Mouse (Mus musculus) liver, embryonic 11.5 days (tissue): ENCODE results near the gene Pnldc1. TPM values are rescaled to one million over a fixed set of nuclear protein-coding genes. Genes with fewer than 3 reads are reported as not detected.
"Not testable (repeated sequence)": the region's sequence is repeated elsewhere in the genome, so short reads cannot be mapped to it uniquely, and the experiment has no call there.

Source experiments
- ATAC-seq: fragments of 200-750 bp; cut with Nextera tagmentation; replicated peaks from 2 replicates; pipeline ENCODE4 v1.8.0; 2017; ENCODE audit warnings: moderate number of reproducible peaks, mild to moderate bottlenecking, moderate TSS enrichment, moderate library complexity; ENCODE audit not compliant: low FRiP score
- DNase-seq: peaks from one replicate; pipeline ENCODE4 v3.0.0-alpha.2; 2017; ENCODE audit warnings: low spot score
- H3K27ac ChIP-seq: fragments of 300-500 bp; sonication (generic); 2 replicates; pipeline ENCODE4 v1.5.1; 2014; ENCODE audit warnings: mild to moderate bottlenecking, low read depth, low read length, control low read depth
- H3K27me3 ChIP-seq: fragments of 300-500 bp; sonication (generic); replicated peaks from 2 replicates; pipeline ENCODE4 v1.6.1; 2014; ENCODE audit warnings: low read length, mixed read lengths; ENCODE audit not compliant: control insufficient read depth, insufficient read depth
- H3K36me3 ChIP-seq: fragments of 300-500 bp; sonication (generic); 2 replicates; pipeline ENCODE4 v1.6.1; 2014; ENCODE audit warnings: mild to moderate bottlenecking, low read length, moderate library complexity, mixed read lengths; ENCODE audit not compliant: control insufficient read depth, insufficient read depth
- H3K4me1 ChIP-seq: fragments of 300-500 bp; sonication (generic); replicated peaks from 2 replicates; pipeline ENCODE4 v1.6.1; 2014; ENCODE audit warnings: low read length, mixed read lengths; ENCODE audit not compliant: control insufficient read depth, insufficient read depth
- H3K4me2 ChIP-seq: fragments of 300-500 bp; sonication (generic); 2 replicates; pipeline ENCODE4 v1.6.1; 2014; ENCODE audit warnings: mild to moderate bottlenecking, control low read depth, moderate library complexity
- H3K4me3 ChIP-seq: fragments of 300-500 bp; sonication (generic); 2 replicates; pipeline ENCODE4 v1.5.1; 2014; ENCODE audit warnings: low read depth, low read length, control low read depth
- H3K9ac ChIP-seq: fragments of 300-500 bp; sonication (generic); 2 replicates; pipeline ENCODE4 v1.6.1; 2014; ENCODE audit warnings: low read depth, low read length, control low read depth
- H3K9me3 ChIP-seq: fragments of 300-500 bp; sonication (generic); 2 replicates; pipeline ENCODE4 v1.6.1; 2016; ENCODE audit warnings: low read length, inconsistent platforms, mixed read lengths; ENCODE audit not compliant: control insufficient read depth
- WGBS: fragments of 180-500 bp; shearing (Covaris S2); extraction: QIAGEN DNeasy Blood & Tissue Kit; methylation state at CpG from one replicate; pipeline ENCODE4 v1.1.7; 2014; 5-methylcytosine and 5-hydroxymethylcytosine counted together
- polyA plus RNA-seq: library from polyadenylated mRNA; unstranded; fragments of >200 nt; fragmentation: Nextera tagmentation; extraction: Ambion mirVana; gene quantifications from 2 replicates; pipeline ENCODE4 v1.2.1, GENCODE M21; 2014

The Pnldc1 gene
- polyA plus RNA-seq, 1 experiment from 2014 or later, result 1.9 TPM

- peak overlapping the region; percentile 61 for H3K4me2 ChIP-seq
- peak; percentile 11; the same call in 1 of the 2 replicates for ATAC-seq
- DNase-seq, H3K27me3 ChIP-seq, H3K4me1 ChIP-seq, H3K9me3 ChIP-seq, H3K9ac ChIP-seq, H3K27ac ChIP-seq, H3K36me3 ChIP-seq: not testable (repeated sequence)
- peak overlapping the region; percentile 26; the same call in 1 of the 2 replicates for H3K4me3 ChIP-seq
- 48% methylated on average over 2 of the region's 12 CpGs for WGBS
Measured at GRCm38 (mm10) chr17:12939377-12940148, 29.5 kb upstream of the Pnldc1 start.

GRCm38 (mm10) chr17:12938077-12938476 is 28.0 kb upstream of the Pnldc1 start:
- DNase-seq (no peak), ATAC-seq (no peak)
- peaks cover 1% of the 10 kb centered on the region; the same call in 1 of the 2 replicates for H3K36me3 ChIP-seq
- no peaks in the 10 kb centered on the region for H3K27me3 ChIP-seq
- no peak overlapping the region for H3K4me3 ChIP-seq
- H3K4me1 ChIP-seq, result peaks cover 3% of the 10 kb centered on the region
- no peak overlapping the region for H3K27ac ChIP-seq
- no peak overlapping the region for H3K9ac ChIP-seq
- WGBS, result 67% methylated on average over 2 of the region's 2 CpGs
- H3K4me2 ChIP-seq, result no peak overlapping the region
- H3K9me3 ChIP-seq, result no peaks in the 10 kb centered on the region

GRCm38 (mm10) chr17:12937412-12937970 is 27.5 kb upstream of the Pnldc1 start:
- Histone ChIP-seq H3K36me3 (no peaks in the 10 kb centered on the region), H3K4me1 (peaks cover 3% of the 10 kb centered on the region), H3K4me2 (no peak overlapping the region), H3K9ac (no peak overlapping the region), H3K27me3 (no peaks in the 10 kb centered on the region), H3K4me3 (no peak overlapping the region), H3K9me3 (no peaks in the 10 kb centered on the region), H3K27ac (no peak overlapping the region)
- ATAC-seq (no peak), DNase-seq (no peak)
- 78% methylated on average over 2 of the region's 2 CpGs for WGBS

- H3K4me1 ChIP-seq, result peaks cover 3% of the 10 kb centered on the region
- H3K4me3 ChIP-seq, result no peak overlapping the region
- DNase-seq (no peak), ATAC-seq (no peak)
- H3K36me3 ChIP-seq, result no peaks in the 10 kb centered on the region
- WGBS, result 50% methylated on average over 4 of the region's 4 CpGs
- H3K9ac ChIP-seq, result no peak overlapping the region
- no peaks in the 10 kb centered on the region for H3K27me3 ChIP-seq
- H3K27ac ChIP-seq, result no peak overlapping the region
- H3K4me2 ChIP-seq, result no peak overlapping the region
- H3K9me3 ChIP-seq, result no peaks in the 10 kb centered on the region
Measured at GRCm38 (mm10) chr17:12935719-12936118, 25.7 kb upstream of the Pnldc1 start.

- H3K4me1 ChIP-seq, H3K9me3 ChIP-seq, H3K4me3 ChIP-seq, H3K36me3 ChIP-seq, H3K9ac ChIP-seq, ATAC-seq, H3K4me2 ChIP-seq, DNase-seq, H3K27ac ChIP-seq, H3K27me3 ChIP-seq: not testable (repeated sequence)
- 82% methylated on average over 5 of the region's 5 CpGs for WGBS
Measured at GRCm38 (mm10) chr17:12931576-12931975, 21.5 kb upstream of the Pnldc1 start.

GRCm38 (mm10) chr17:12925703-12926180 is 15.7 kb upstream of the Pnldc1 start:
- Histone ChIP-seq H3K4me3 (no peak overlapping the region), H3K36me3 (peaks cover 41% of the 10 kb centered on the region), H3K9ac (no peak overlapping the region), H3K27ac (no peak overlapping the region), H3K4me2 (no peak overlapping the region), H3K9me3 (no peaks in the 10 kb centered on the region), H3K27me3 (no peaks in the 10 kb centered on the region), H3K4me1 (no peaks in the 10 kb centered on the region)
- 88% methylated on average over 8 of the region's 8 CpGs for WGBS
- DNase-seq (no peak), ATAC-seq (0 out of 2 replicates have a peak, but pooled peaks have one; percentile 8)

- DNase-seq (no peak), ATAC-seq (peak; percentile 30; the same call in 1 of the 2 replicates)
- H3K9ac ChIP-seq, result no peak overlapping the region
- H3K27me3 ChIP-seq, result no peaks in the 10 kb centered on the region
- H3K4me1 ChIP-seq, result no peaks in the 10 kb centered on the region
- H3K27ac ChIP-seq, result no peak overlapping the region
- 90% methylated on average over 3 of the region's 3 CpGs for WGBS
- no peak overlapping the region for H3K4me2 ChIP-seq
- no peak overlapping the region for H3K4me3 ChIP-seq
- H3K36me3 ChIP-seq, result peaks cover 48% of the 10 kb centered on the region
- no peaks in the 10 kb centered on the region for H3K9me3 ChIP-seq
Measured at GRCm38 (mm10) chr17:12925001-12925400, 15.0 kb upstream of the Pnldc1 start.

- Histone ChIP-seq H3K9me3 (no peaks in the 10 kb centered on the region), H3K36me3 (peaks cover 58% of the 10 kb centered on the region), H3K4me1 (peaks cover 3% of the 10 kb centered on the region; the same call in 1 of the 2 replicates), H3K27ac (no peak overlapping the region), H3K27me3 (no peaks in the 10 kb centered on the region), H3K4me2 (no peak overlapping the region), H3K9ac (no peak overlapping the region), H3K4me3 (no peak overlapping the region)
- no peak for DNase-seq
- ATAC-seq, result no peak
- WGBS, result 97% methylated on average over 1 of the region's 1 CpGs
Measured at GRCm38 (mm10) chr17:12921073-12921472, 11.0 kb upstream of the Pnldc1 start.
